Mouse (Mus musculus) urinary bladder, adult 18-20 months (tissue): ENCODE data around the gene Rgs12.

ENCODE experiments used
- DNase-seq, 2 experiments: peaks; one replicate each; pipeline ENCODE4 v3.0.0; 2022; ENCODE audit warnings: low spot score in 2 of 2, mixed read lengths in 2 of 2

The Rgs12 gene

GRCm38 (mm10) chr5:35029755-35030154 is 80.5 kb downstream of the Rgs12 start:
- DNase-seq: no peak

- peak; percentile 67 to 75 for DNase-seq
Observed at GRCm38 (mm10) chr5:35033068-35033467, 83.8 kb downstream of the Rgs12 start.

- DNase-seq: no peak
Observed at GRCm38 (mm10) chr5:35033619-35034018, 84.4 kb downstream of the Rgs12 start.

GRCm38 (mm10) chr5:35035141-35035540 is 85.9 kb downstream of the Rgs12 start:
- DNase-seq: no peak

GRCm38 (mm10) chr5:35035795-35036194 is 86.5 kb downstream of the Rgs12 start:
- DNase-seq: no peak

GRCm38 (mm10) chr5:35037438-35037837 is 88.2 kb downstream of the Rgs12 start:
- peak; percentile 40 to 78 for DNase-seq

- peak; percentile 58 to 62 for DNase-seq
Observed at GRCm38 (mm10) chr5:35041268-35041829, 92.1 kb downstream of the Rgs12 start, which contains the start of gene Hgfac. Gene Hgfac, plus strand, starts transcription at chr5:35041509.

GRCm38 (mm10) chr5:35042431-35043109 is 93.3 kb downstream of the Rgs12 start:
- no peak for DNase-seq

GRCm38 (mm10) chr5:35043110-35043451 is 93.8 kb downstream of the Rgs12 start:
- DNase-seq: peak in 1 of 2 experiments; percentile 57

- no peak for DNase-seq
Observed at GRCm38 (mm10) chr5:35050541-35050940, 101.3 kb downstream of the Rgs12 start.

GRCm38 (mm10) chr5:35054628-35055027 is 105.4 kb downstream of the Rgs12 start:
- no peak for DNase-seq

GRCm38 (mm10) chr5:35055076-35055475 is 105.8 kb downstream of the Rgs12 start:
- no peak for DNase-seq

GRCm38 (mm10) chr5:35056604-35057432 is 107.6 kb downstream of the Rgs12 start, which contains the start of gene Dok7:
Gene Dok7, plus strand, starts transcription at chr5:35056766.
- DNase-seq: no peak

GRCm38 (mm10) chr5:35057582-35057981 is 108.3 kb downstream of the Rgs12 start:
- DNase-seq: no peak

- DNase-seq: no peak
Observed at GRCm38 (mm10) chr5:35058216-35058615, 109.0 kb downstream of the Rgs12 start.

- DNase-seq: no peak
Observed at GRCm38 (mm10) chr5:35060098-35060497, 110.9 kb downstream of the Rgs12 start.

- no peak for DNase-seq
Observed at GRCm38 (mm10) chr5:35069841-35070240, 120.6 kb downstream of the Rgs12 start.

- DNase-seq: no peak
Observed at GRCm38 (mm10) chr5:35070314-35070713, 121.1 kb downstream of the Rgs12 start.

GRCm38 (mm10) chr5:35070953-35071352 is 121.7 kb downstream of the Rgs12 start:
- DNase-seq: no peak

GRCm38 (mm10) chr5:35071855-35072254 is 122.6 kb downstream of the Rgs12 start:
- DNase-seq: no peak

GRCm38 (mm10) chr5:35073235-35073634 is 124.0 kb downstream of the Rgs12 start:
- peak in 1 of 2 experiments; percentile 8 for DNase-seq

GRCm38 (mm10) chr5:35073992-35074391 is 124.7 kb downstream of the Rgs12 start:
- peak; percentile 22 to 34 for DNase-seq

GRCm38 (mm10) chr5:35076369-35076768 is 127.1 kb downstream of the Rgs12 start:
- no peak for DNase-seq
